ENCODE assay signal across 16 mouse cellular contexts in genomic region chr6:112829196-112829595, GRCm38 (mm10).
A peak's percentile ranks its signal among the peaks of the same experiment; 100 is the strongest.
DNase-seq lines count a peak whose midpoint lies in the region; ATAC-seq and TF ChIP-seq lines count a peak whose summit lies in the region.
"Had no signal": no experiment of that assay in that cellular context is flagged by ENCODE, and none has a peak within 500 bp of the region (broad histone marks: within the 10 kb centered on the region; RNA-seq: fewer than 3 reads in every experiment).

No protein-coding gene starts in this region.

- no peak for TF ChIP-seq EP300 in lung, postnatal 0 days (IDR thresholded peaks at IDR 0.05)

- WGBS in forebrain, embryonic 10.5 days = 82% methylated on average over 12 of the region's 12 CpGs
- 72% methylated on average over 12 of the region's 12 CpGs for WGBS in forebrain, embryonic 15.5 days
- WGBS in midbrain, postnatal 0 days = 59% methylated on average over 12 of the region's 12 CpGs
- WGBS in lung, postnatal 0 days = 72% methylated on average over 12 of the region's 12 CpGs

- H3K4me1 ChIP-seq in forebrain, embryonic 10.5 days = peaks cover 29% of the 10 kb centered on the region
- H3K4me1 ChIP-seq in forebrain, embryonic 15.5 days = peaks cover 22% of the 10 kb centered on the region
- peaks cover 9% of the 10 kb centered on the region for H3K4me1 ChIP-seq in midbrain, postnatal 0 days (ENCODE audit: insufficient read depth, low read length)
- H3K4me1 ChIP-seq in lung, postnatal 0 days (ENCODE audit: insufficient read depth, low read depth, low read length) = no peaks in the 10 kb centered on the region

- no peaks in the 10 kb centered on the region for H3K9me3 ChIP-seq in forebrain, embryonic 10.5 days
- no peaks in the 10 kb centered on the region for H3K9me3 ChIP-seq in forebrain, embryonic 15.5 days
- H3K9me3 ChIP-seq in midbrain, postnatal 0 days (ENCODE audit: low read length) = no peaks in the 10 kb centered on the region
- H3K9me3 ChIP-seq in lung, postnatal 0 days (ENCODE audit: low read length) = no peaks in the 10 kb centered on the region
- H3K9me3 ChIP-seq: liver, embryonic 12.5 days had no signal

- H3K4me2 ChIP-seq in forebrain, embryonic 15.5 days (replicated peaks) = no peak overlapping the region
- no peak overlapping the region for H3K4me2 ChIP-seq in midbrain, postnatal 0 days (ENCODE audit: low read depth, low read length, poor library complexity, severe bottlenecking)
- H3K4me2 ChIP-seq in lung, postnatal 0 days (replicated peaks; ENCODE audit: low read depth, low read length) = no peak overlapping the region
- H3K4me2 ChIP-seq: liver, embryonic 12.5 days had no signal

- H3K27ac ChIP-seq in forebrain, embryonic 10.5 days = peak overlapping the region; percentile 61; the same call in 1 of the 2 replicates
- H3K27ac ChIP-seq in forebrain, embryonic 15.5 days (replicated peaks) = no peak overlapping the region; the same call in 1 of the 2 replicates
- 0 out of 2 replicates have a peak overlapping the region, but pooled peaks have one; percentile 6 for H3K27ac ChIP-seq in midbrain, postnatal 0 days (ENCODE audit: low read depth, low read length)
- H3K27ac ChIP-seq in lung, postnatal 0 days (ENCODE audit: low read length) = no peak overlapping the region
- H3K27ac ChIP-seq: heart, adult 2 months; liver, embryonic 12.5 days had no signal

- no peak for TF ChIP-seq CTCF in midbrain, postnatal 0 days (IDR thresholded peaks at IDR 0.05)
- TF ChIP-seq CTCF in lung, postnatal 0 days (IDR thresholded peaks at IDR 0.05) = no peak

- no peak overlapping the region for H3K9ac ChIP-seq in forebrain, embryonic 15.5 days (replicated peaks)
- no peak overlapping the region for H3K9ac ChIP-seq in midbrain, postnatal 0 days (replicated peaks; ENCODE audit: low read length, poor library complexity, severe bottlenecking)
- H3K9ac ChIP-seq in lung, postnatal 0 days (replicated peaks; ENCODE audit: low read depth) = no peak overlapping the region
- H3K9ac ChIP-seq: liver, embryonic 12.5 days had no signal

- no peak for ATAC-seq in forebrain, embryonic 15.5 days (replicated peaks)
- no peak for ATAC-seq in midbrain, postnatal 0 days (ENCODE audit: low FRiP score)
- ATAC-seq in lung, postnatal 0 days = no peak
- ATAC-seq: liver, embryonic 12.5 days had no signal

- H3K36me3 ChIP-seq in forebrain, embryonic 10.5 days (replicated peaks) = peaks cover 39% of the 10 kb centered on the region
- no peaks in the 10 kb centered on the region for H3K36me3 ChIP-seq in forebrain, embryonic 15.5 days
- H3K36me3 ChIP-seq in midbrain, postnatal 0 days (ENCODE audit: insufficient read depth, low read length) = peaks cover 7% of the 10 kb centered on the region; the same call in 1 of the 2 replicates
- H3K36me3 ChIP-seq in lung, postnatal 0 days (ENCODE audit: insufficient read depth, low read length) = no peaks in the 10 kb centered on the region
- H3K36me3 ChIP-seq: liver, embryonic 12.5 days had no signal

- H3K4me3 ChIP-seq in forebrain, embryonic 10.5 days = no peak overlapping the region
- H3K4me3 ChIP-seq in forebrain, embryonic 15.5 days = no peak overlapping the region
- H3K4me3 ChIP-seq in midbrain, postnatal 0 days (ENCODE audit: low read depth, low read length) = no peak overlapping the region
- no peak overlapping the region for H3K4me3 ChIP-seq in lung, postnatal 0 days (ENCODE audit: low read depth, low read length)
- H3K4me3 ChIP-seq: heart, adult 2 months; liver, embryonic 12.5 days had no signal

- H3K27me3 ChIP-seq in forebrain, embryonic 10.5 days (ENCODE audit: poor library complexity, severe bottlenecking) = no peaks in the 10 kb centered on the region
- no peaks in the 10 kb centered on the region for H3K27me3 ChIP-seq in forebrain, embryonic 15.5 days
- H3K27me3 ChIP-seq in midbrain, postnatal 0 days (ENCODE audit: insufficient read depth, low read length) = no peaks in the 10 kb centered on the region
- H3K27me3 ChIP-seq in lung, postnatal 0 days (replicated peaks; ENCODE audit: insufficient read depth, low read length) = no peaks in the 10 kb centered on the region
- H3K27me3 ChIP-seq: liver, embryonic 12.5 days had no signal

- DNase-seq in forebrain, embryonic 10.5 days (ENCODE audit: extremely low spot score, low spot score) = no peak
- peak; percentile 32 for DNase-seq in retina, postnatal 1 day
- DNase-seq in retina, embryonic 14.5 days (ENCODE audit: low spot score) = no peak
- DNase-seq in midbrain, postnatal 0 days (ENCODE audit: low spot score) = no peak
- no peak for DNase-seq in lung, postnatal 0 days (ENCODE audit: low spot score)
- no peak for DNase-seq in thymus, postnatal 4 days
- DNase-seq in layer of hippocampus, adult 9-11 months = no peak
- DNase-seq: adrenal gland, postnatal 25 days; heart, adult 2 months; heart, postnatal 14 days; kidney, adult 11 months; kidney, postnatal 14 days; lung, postnatal 10 days; thymus, postnatal 25 days had no signal

Comparison
In these comparisons a context has a peak if more than half of its experiments do, and no peak if none do; other contexts are left out.
1. H3K27ac ChIP-seq: peak in forebrain, embryonic 10.5 days (single experiment) and midbrain, postnatal 0 days (single experiment); none in forebrain, embryonic 15.5 days (single experiment) and lung, postnatal 0 days (single experiment).